Mouse (Mus musculus): ENCODE data around the gene Atp11b.

Gene Atp11b

DNA sequence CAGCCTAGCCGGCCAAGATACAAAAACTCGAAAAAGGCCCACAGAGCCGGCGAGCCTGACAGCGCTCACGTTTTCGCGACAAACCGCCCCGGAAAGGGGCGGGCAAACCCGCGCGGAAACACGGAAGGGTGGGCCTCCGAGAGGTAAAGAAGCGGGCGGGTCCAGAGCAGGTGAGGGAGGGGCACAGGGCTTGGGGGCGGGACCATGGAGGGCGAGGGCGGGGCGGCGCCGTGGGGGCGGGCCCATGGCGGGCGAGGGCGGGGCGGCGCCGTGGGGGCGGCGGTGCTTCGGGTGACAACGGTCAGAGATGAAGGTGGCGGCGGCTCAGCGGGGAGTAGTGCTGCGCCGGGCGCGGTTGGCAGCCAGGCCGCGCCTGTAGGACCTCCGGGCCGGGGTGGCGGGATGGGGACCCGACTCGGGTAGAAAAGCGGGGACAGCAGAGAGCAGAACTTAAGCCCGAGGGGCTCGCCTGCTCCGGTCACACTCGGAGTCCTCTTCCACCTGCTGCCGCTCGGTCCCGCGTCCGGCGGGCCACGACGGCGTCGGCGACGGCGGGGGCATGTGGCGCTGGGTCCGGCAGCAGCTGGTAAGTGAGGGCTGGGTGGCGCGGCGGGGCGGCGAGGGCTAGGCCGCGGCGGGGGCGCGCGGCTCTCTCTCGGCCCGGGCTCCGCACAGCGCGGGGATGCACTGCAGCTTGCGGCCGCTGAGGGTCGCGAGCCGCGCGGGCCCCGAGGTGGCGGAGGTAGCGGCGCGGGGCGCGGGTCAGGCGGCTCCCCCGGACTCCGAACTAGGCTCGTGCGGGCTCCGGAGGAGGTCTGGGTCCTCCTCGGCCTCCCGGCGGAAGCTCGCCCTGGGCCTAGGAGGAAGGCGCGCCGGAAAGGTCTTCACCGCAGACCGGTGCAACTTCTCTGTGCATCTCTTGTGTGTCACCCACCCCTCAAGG is at the start of gene Atp11b:
Atp11b (plus strand) TSS at position 282 of the 943 bp plus-strand sequence.
- peak; percentile 73 for DNase-seq (ENCODE audit: low read depth, low spot score)

DNA sequence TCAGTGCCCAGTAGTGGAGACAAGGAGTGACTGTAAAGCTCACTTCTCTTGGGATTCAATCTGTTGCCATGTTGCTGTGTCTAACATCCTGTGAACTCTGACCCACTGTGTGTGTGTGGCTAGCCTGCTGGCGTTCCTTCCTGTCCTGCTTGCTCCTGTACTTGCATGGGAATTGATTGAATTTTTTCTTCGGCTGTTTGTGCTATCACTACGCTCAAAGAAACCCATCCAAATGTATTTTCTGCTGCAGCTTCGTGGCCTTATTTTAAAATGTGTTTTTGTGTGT is 49.6 kb upstream of the Atp11b start:
- no peak for DNase-seq (ENCODE audit: low read depth, low spot score)

DNA sequence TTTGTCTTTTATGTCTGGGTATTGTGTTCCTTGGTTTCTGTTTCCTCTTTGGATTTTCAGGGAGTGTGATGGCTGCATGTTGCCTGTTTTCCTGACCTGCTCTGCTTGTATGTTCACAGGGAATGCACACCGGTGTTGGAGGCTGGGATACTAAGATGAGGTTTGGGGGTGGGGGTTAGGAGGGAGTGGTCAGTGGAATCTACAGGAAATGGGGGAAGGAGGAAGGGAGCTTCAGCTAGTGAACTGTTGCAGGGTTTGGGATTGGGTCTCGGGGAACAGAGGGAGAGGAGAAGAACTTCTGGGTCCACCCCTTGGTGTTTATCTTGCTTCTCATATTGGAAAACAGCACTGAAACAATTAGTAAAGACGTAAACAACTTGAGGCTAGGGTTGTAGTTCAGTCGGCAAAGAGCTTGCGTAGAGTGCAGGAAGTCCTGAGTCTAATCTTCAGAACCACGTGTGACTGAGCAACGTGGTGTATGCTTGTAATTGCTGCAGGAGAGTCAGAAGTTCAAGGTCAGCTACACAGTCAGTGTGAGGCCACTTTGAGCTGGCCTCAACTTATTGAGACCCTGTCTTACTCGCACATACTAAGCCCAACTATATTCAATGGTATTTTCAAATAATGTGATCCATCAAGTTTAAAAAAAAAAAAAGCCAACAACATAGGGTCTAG is 34.2 kb upstream of the Atp11b start:
- no peak for DNase-seq (ENCODE audit: low read depth, low spot score)

DNA sequence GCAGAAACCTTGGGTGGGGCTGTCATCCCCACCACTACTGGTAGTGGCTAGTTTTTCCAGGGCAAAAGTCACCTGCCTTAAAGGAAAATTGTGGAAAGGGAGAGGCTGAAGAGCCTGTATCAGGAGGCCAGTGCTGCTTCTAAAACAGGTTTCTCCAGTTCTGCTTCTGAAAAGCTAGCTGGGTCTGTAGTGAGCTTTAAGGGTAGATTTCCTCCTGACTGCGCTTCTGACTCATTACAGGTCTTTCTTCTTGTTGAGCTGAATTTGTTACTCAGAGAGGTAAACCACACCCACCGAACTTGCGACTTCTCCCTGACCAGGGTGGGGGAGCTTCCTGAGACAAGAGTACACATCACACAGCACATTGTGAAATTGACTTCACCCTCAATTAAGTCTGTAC is 33.1 kb upstream of the Atp11b start:
- DNase-seq (ENCODE audit: low read depth, low spot score) = no peak

DNA sequence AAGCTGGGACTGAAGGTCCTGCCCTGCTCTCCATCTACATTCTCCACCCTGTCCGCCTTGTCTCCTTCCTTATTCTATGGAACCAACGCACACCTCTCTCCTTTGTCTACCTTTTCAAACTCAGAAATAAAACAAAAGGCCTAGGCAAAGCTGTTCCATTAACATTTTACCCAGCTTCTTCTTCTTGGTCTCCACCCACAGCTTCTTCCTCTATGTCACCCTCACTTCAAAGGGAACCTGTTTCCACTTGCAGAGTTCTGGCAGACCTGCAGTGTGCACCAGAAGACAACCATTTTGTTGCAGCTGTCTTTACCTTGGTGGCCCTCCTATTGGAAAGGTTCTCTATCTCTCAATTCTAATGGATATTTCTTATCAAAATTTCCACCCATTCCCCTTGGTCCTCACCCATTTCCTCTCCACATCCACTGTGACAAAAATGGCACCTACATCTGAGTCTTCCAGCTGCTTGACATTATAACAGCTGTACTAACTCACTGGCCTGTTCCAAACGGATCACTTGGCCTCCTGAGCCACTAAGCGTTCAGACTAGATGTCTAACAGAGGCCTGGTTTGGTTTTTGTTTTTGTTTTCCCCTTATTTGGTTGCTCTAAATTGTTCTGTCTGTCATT is 32.0 kb upstream of the Atp11b start:
- DNase-seq (ENCODE audit: low read depth, low spot score) = no peak

DNA sequence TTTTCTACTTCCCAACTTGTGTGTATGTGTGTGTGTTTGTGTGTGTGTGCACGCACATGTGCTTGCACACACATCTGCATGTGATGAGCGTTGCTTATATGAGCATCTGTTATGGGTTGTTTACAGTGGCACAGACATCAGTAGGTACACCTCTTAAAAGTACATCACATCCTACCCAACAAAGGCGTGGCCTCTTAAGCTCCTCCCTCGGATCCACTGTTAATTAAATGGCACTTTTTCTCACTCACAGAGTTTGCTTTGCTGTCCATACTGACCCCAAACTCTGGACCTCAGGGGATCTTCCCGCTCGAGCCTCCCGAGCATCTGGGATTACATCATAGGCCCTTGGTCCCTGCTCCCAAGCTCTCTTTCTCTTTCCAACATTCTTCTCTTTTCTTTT is 31.1 kb upstream of the Atp11b start:
- DNase-seq (ENCODE audit: low read depth, low spot score) = no peak

DNA sequence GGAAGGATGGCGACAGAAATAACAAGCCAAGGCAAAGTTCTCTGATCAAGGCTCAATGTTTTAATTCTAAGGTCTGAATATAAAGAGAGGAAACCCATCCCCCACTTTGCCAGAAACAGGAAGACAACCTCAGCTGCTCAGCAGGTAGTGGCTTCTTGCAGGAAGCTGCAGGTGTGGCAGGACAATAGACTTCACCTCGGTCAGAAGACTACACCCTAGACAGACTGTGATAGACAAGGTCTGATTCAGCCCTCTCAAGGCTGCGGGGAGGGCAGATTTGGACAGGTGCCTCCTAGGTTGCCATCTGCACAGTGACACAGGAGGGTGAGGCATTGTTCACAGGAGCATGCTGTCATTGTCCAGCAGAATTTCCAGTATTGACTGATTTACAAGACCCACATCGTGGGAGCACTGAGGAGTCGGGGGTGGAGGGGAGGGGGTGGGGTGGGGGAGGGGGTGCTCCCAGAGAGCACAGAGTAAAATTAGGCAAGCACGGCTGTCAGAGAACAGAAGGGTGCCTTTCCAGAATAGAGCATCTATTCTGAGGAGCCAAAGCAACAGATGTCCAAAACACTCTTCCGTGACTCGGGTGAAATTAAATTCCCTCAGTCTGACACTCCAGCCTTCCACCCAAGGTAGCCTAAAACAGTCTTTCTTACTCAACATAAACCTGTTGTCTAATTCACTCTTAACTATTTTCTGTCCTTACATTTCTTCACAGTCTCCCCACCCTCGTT is 30.2 kb upstream of the Atp11b start:
- DNase-seq (ENCODE audit: low read depth, low spot score) = no peak

DNA sequence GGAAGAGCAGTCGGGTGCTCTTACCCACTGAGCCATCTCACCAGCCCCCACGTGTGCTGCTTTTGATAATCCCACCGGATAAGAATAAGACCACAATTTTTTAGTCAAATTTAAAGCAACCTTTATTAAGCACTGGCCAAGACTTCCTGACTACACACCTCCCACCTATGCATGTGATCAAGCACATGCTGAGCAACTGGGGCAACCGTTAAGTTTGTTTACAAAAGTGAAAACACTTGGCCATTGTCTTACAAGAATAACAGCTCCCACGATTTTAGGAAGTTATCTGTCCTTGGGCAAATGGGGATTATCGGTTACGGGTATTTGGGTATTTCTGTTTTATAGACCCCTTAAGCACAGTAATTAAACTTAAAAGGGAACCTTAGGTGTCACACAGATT is 28.8 kb upstream of the Atp11b start:
- DNase-seq (ENCODE audit: low read depth, low spot score) = no peak

DNA sequence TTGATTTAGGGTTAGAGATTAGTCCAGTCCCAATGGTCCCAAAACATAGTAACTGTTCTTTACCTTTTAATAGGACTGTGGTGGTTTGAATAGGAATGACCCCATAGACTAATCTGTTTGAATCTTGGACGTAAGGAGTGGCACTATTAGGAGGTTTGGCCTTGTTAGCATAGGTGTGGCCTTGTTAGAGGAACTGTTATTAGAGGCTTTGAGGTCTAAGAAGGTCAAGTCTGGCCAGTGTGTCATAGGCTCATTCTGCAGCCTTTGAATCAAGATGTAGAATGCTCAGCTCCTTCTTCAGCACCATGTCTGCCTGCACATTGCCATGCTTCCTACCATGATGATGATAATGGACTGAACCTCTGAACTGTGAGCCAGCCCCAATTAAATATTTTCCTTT is 27.0 kb upstream of the Atp11b start:
- no peak for DNase-seq (ENCODE audit: low read depth, low spot score)

DNA sequence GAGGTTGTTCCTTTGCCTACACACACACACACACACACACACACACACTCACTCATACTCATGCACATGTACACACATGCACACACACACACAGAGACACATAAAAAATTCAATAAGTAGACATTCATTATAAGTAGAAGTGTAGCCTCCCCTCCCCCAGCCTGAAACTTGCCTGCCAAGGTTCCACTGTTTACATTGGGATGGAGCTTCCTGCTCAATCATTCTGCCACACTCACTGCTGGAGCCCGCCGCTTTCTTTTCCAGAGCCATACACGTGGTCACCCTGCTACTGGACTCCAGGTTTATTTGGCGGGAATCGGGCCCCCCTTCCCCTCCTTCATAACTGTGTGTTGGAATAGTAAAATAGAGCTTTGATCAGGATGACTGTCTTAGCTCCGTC is 24.4 kb upstream of the Atp11b start:
- DNase-seq (ENCODE audit: low read depth, low spot score) = no peak

DNA sequence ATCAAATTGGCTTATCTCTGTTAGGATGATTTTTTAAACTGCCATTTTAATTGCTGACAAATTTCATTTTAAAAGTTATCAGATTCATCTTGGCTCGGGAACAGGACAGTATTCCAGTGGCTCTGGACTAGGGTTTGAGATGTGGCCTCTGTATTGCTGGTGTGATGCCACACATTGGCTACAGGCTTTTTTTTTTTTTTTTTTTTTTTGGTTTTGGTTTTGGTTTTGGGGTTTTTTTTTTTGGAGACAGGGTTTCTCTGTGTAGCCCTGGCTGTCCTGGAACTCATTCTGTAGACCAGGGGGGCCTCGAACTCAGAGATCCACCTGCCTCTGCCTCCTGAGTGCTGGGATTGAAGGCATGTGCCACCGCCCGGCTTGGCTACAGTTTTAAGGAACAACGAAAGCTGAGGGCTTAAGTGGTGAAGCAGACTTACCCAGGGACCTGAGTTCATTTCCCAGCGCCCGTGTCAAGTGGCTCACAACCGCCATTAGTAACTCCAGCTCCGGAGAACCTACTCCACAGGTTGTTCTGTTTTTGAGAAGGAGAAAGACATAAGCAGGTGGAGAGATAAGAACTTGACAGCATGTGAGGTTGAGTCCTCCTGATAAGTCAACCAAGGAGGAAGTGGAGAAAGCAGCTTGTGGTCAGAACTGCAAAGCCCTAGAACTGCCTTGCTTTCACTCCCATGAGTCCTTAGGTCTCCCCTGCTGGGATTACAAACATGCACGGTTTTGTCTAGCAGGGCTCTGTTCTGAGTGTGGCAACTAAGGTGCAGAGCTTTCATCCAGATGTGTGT is 21.7 kb upstream of the Atp11b start:
- no peak for DNase-seq (ENCODE audit: low read depth, low spot score)

DNA sequence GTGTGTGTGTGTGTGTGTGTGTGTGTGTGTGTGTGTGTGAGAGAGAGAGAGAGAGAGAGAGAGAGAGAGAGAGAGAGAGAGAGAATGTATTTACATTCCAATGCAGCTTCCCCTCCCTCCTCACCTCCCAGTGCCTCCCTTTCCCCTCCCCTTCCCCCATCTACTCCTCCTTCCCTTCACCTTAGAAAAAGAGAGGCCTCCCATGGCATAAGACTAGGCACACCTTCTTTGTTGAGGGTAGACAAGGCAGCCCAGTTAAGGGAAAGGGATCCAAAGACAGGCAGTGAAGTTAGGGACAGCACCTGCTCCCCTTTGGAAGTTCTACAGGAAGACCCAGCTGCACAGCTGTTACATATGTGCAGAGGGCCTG is 21.1 kb upstream of the Atp11b start:
- no peak for DNase-seq (ENCODE audit: low read depth, low spot score)

DNA sequence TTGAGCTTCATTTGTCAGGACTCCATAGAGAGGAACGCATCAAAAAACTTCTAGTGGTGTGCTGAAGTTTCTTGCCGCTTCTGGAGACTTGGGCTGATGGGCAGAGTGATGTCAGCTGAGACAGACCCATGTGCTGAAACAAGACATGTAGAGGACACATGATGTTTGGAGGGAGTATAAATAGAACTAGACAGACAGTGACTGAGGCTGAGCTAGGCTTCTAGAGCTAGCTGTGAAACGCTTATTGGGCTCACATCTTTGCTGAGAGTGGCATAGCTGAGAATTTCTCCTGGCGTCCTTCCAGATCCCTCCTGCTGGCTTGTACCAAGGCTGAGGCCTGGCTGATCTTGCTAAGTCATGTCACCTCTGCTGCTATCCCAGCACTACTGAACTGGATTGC is 19.4 kb upstream of the Atp11b start:
- DNase-seq (ENCODE audit: low read depth, low spot score) = no peak

DNA sequence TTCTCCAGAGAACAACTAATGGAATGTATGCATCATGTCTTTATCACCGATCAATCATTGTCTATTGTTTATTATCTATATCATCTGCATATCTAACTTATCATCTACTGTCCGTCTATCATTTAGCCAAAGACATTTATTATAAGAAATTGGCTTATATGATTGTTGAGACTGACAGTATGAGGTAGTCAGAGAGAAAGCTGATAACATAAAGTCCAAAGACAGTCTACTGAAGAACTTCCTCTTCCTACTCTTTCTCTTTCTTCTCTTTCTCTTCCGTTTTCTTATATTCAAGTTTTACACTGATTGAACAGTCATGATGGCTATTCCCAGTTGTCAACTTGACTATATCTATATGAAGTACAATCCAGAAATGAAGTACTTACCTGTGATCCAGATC is 15.8 kb upstream of the Atp11b start:
- no peak for DNase-seq (ENCODE audit: low read depth, low spot score)

DNA sequence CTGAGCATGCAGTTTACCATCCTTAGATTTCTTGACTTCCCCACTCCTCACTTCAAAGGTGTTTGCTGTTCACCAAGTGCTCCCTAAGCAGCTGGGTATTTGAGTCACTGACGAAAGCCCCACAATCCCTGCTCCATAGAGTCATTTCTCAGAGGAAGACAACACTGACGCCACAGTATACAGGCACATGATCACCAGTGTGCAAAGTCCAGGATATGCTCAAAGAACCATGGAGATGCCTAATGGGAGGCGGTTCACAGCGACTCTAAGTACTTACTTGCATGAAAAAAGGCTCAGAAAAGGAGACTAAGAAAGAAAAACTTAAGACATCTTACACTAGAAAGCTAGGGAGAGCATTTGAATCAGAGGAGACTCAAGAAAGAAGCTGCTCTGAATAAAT is 8.9 kb upstream of the Atp11b start:
- no peak for DNase-seq (ENCODE audit: low read depth, low spot score)

DNA sequence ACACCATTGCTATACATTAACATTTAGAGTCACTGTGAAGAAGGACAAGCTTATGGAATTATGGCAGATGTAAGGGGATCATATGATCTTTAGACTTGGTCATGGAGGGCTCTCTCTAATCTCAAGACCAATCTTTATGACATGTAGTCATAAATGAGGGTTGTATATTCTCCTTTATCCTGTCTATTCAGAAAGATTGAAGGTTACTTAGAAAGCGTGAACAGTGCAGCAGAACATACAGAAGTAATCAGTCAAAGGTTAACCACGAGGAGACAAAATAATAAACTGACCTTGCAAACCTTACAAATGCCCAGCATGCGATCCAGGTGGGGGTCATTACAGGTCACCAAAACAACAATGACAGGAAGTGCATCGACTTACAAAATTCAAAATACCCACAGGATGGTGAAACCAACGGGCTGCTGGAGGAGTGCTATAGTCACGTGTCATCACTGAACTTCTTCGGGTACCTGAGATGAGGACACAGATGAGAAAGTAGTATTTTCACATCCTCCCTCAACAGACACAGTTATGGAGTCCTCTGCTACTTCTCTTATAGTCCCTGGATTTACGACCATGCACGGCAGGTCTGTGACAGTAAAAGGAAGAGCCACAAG is 7.0 kb upstream of the Atp11b start:
- DNase-seq (ENCODE audit: low read depth, low spot score) = no peak

DNA sequence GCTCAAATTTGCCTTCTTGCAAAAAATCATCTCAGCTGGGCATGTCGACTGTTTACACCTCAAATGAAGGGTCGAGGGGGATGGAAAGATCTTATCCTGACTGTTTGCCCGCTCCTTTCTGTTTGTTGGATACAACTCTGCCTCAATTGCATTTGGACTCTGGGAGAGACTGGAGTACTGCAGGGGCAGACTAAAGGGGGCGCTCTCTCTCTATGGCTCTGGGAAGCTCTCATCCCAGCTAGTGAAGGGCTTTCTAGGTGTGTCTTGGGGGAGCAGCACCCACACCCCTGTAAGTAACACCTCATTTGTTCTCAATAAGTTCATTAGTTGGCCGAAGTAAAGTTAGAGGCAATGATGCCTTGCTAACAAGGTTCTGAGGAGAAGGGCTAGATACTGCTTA is 3.6 kb upstream of the Atp11b start:
- no peak for DNase-seq (ENCODE audit: low read depth, low spot score)

DNA sequence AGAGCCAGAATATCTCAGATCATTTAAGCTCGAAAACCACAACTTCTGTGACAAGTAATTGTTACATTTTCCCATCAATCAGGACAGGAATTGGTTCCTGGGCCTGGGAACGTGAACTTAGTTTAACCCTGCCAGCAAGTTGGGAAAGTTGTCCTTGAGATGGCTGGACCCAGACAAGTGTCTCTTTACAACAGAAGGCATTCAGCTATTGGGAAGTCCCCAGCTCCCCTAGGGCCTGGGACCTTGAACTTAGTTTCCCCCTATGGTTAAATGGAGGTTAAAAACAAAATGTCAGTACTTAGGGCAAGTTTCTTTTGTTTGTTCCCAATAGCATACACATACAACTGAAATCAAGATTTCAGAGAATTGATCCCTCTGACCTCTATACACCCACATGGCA is 2.2 kb upstream of the Atp11b start:
- no peak for DNase-seq (ENCODE audit: low read depth, low spot score)

DNA sequence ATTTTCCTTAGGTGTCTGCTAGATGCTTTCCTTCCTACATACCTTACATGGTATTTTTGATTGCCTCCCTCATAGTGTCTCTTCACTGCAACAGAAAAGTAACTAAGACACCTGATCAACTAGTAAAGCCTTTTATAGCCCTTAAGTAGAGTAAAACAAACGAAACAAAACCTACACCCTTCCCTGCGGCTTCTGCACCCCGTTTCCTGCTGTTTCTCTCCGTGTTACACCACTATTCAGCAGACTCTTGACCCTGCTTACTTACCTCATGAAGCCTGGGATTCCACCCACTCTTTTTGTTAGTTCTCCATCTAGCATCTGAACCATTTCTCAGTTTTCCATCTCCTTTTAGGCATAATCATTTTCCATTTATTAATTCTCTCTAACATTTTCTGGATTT is 8.8 kb downstream of the Atp11b start:
- no peak for DNase-seq (ENCODE audit: low read depth, low spot score)

DNA sequence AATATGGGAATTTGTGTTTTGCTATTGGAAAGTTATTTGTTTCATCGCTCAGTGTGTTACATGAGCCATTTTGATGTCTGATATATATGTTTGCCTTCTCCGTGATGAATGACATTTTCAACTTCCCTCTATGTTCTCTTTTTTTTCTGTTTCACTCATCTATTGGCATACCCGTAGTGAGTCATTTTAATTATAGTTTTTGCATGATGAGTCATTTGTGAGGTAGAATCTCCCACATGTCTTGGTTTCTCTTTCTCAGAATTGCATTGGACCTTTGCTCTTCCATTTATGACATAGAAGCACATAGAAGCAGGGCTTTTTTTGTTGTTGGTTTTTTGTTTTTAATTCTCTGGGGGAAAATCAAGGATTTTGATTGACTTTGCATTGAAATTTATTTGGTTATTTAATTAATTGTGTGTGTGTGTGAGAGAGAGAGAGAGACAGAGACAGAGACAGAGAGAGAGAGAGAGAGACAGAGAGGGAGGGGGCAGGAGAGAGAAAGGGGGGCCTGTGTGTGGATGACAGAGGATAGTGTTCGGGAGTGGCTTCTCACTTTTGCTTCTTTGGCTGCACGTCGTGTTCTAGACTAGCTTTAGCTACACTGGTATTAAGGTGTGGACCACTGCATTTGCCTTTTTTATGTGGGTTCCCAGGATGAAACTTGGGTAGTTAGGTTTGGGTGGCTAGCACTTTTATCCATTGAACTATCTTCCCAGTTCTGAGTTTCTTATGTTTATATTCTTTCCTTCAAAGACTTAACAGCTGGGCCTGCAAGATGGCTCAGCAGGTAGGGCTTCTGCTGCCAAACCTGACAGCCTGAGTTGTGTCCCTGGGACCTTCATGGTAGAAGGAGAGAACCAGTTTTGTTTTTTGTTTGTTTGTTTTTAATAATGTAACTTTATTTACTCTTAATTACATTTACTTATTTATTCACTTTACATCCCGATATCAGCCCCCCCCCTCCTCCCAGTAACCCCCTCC is 11.0 kb downstream of the Atp11b start:
- DNase-seq (ENCODE audit: low read depth, low spot score) = no peak

Measured in embryo, embryonic 11.5 days (tissue).